Mouse (Mus musculus): ENCODE data around the gene Ccdc9.

DNA sequence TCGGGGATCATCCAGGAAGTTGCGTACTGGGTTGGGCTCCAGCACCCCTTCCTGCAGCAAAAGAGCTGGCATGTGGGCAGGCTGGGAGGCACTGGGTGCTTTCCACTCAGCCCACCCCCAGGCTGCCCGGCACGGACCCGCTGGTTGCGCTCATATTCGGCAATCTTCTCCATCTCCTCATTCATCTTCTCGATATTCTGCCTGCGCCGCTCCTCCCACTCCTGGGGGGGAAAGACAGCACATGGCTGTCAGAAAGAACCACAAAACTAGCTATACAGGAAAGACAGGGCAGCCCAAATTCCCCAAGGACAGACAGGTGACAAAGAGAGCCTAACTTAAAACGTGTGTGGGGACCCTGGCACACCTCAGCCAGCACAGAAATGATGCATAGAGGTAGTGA lies 5.9 kb downstream of the Ccdc9 start:
- TF ChIP-seq POLR2A (IDR thresholded peaks at IDR 0.05; ENCODE audit: borderline replicate concordance, insufficient read depth, low read length): no peak
- no peak for TF ChIP-seq CTCF (IDR thresholded peaks at IDR 0.05; ENCODE audit: borderline replicate concordance, insufficient read depth, low read depth, low read length)
